Mouse (Mus musculus) colon, adult 2 months (tissue): ENCODE results near the gene Tsc22d1. TPM values are rescaled to one million over a fixed set of nuclear protein-coding genes. Genes with fewer than 3 reads are reported as not detected.

Experiments
- polyA plus RNA-seq: library from polyadenylated mRNA; depleted of rRNA; stranded (reverse); fragments of >200 nt; gene quantifications from 2 replicates; pipeline ENCODE4 v1.2.3, GENCODE M21; 2012; rRNA removed

The Tsc22d1 gene
- 392 and 456 TPM in 2 replicates for polyA plus RNA-seq

DNA sequence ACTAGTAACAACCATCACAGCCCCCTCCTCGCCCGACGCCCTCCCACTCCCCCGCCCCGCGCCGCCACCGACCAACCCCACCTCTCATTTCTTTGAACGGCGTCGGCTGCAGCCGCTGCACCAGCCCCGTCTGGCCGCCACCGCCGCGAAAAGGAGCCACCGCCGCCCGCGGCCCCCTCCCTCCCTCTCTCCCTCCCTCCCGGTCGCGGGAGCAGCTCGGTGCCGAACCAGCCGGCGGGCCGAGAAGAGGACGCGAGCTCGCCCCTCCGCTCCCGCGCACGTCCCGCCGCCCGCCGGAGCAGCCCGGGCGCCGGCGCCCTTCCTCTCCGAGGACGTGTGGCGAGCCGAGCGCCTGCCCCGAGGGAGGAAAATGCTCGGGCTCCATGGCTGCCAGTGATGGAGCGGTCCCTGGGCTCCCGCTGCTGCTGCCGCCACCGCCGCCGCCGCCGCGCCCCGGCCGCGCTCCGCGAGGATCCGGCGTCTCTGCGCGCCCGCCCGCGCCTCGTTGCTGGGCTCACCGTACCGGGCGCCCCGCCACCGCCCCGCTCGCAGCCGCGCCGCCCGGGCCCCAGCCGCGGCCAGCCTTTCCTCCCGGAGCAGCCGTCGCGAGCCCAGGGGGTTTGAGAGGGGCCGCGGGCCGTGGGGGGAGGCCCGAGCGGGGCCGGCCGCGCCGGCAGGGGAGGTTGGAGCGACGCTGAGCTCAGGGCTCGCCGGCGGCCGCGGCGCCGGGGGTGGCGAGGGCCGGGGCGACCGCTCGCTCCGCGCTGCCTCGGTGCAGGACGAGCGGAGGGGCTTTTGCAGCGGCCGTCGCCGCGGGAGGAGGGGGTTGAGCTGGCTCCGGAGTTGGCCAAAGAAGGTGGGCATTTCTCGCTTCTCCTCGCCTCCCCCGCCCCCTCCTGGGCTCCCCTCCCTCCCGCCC, at the start of gene Tsc22d1:
Gene Tsc22d1, plus strand, starts transcription at position 100 of the 919 bp plus-strand sequence.

DNA sequence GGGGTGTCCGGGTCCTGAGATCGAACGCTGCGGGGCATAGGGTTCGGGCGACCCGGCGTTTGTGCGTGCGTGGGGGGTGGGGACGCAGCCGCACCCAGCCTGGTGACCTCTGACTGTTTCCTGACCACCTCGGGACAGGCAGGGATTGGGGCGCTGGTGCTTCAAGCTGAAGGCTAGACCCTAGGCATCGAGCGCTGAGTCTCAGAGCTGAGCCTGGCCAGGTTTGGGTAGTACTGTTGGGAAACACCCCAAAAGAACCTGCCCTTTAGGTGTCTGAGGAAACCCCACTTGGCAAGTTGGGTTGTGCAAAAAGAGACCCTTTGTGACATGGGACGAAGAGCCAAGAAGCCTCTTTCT, 142.1 kb downstream of the Tsc22d1 start, which contains the start of gene Serp2:
Gene Serp2, minus strand, starts transcription at position 38 of the 357 bp plus-strand sequence.

Other genes starting within 250 kb of the Tsc22d1 start
- gene Serp2, start 141.9 kb downstream of the Tsc22d1 start, polyA plus RNA-seq, result 4.6 and 5.9 TPM in 2 replicates